Mouse (Mus musculus) small intestine, adult 2 months (tissue): Measurements from ENCODE around the gene Kcnq5. TPM values are rescaled to one million over a fixed set of nuclear protein-coding genes. Genes with fewer than 3 reads are reported as not detected.

Experiments used
- H3K27ac ChIP-seq: fragments of 200-500 bp; 2 replicates; pipeline ENCODE4 v1.5.1; 2012; ENCODE audit warnings: low read depth, low read length, control low read depth, inconsistent platforms; ENCODE audit not compliant: insufficient read depth
- H3K27me3 ChIP-seq: fragments of 200-500 bp; 2 replicates; pipeline ENCODE4 v1.6.1; 2012; ENCODE audit warnings: mild to moderate bottlenecking, moderate library complexity, low read length, inconsistent platforms; ENCODE audit not compliant: control insufficient read depth, insufficient read depth
- H3K36me3 ChIP-seq: fragments of 200-500 bp; 2 replicates; pipeline ENCODE4 v1.6.1; 2012; ENCODE audit warnings: mild to moderate bottlenecking, low read length, control low read depth, inconsistent platforms; ENCODE audit not compliant: control insufficient read depth, insufficient read depth
- H3K4me1 ChIP-seq: fragments of 200-500 bp; 2 replicates; pipeline ENCODE4 v1.6.1; 2012; ENCODE audit warnings: low read length, inconsistent platforms, mixed read lengths; ENCODE audit not compliant: control insufficient read depth, insufficient read depth, insufficient read length
- H3K4me3 ChIP-seq: fragments of 200-500 bp; 2 replicates; pipeline ENCODE4 v1.5.1; 2012; ENCODE audit warnings: low read depth, mild to moderate bottlenecking, control low read depth, inconsistent platforms, low read length, moderate library complexity
- CTCF ChIP-seq: fragments of 200-500 bp; IDR thresholded peaks from 2 replicates; pipeline ENCODE4 v1.5.1; 2012; ENCODE audit warnings: low read depth, mild to moderate bottlenecking, control low read depth, inconsistent platforms, low read length, moderate library complexity, mixed read lengths; ENCODE audit not compliant: insufficient replicate concordance, insufficient read length; ENCODE audit errors: extremely low read depth
- POLR2A ChIP-seq: fragments of 200-500 bp; IDR thresholded peaks from 2 replicates; pipeline ENCODE4 v1.6.1; 2012; ENCODE audit warnings: low read depth, mild to moderate bottlenecking, control low read depth, inconsistent platforms, low read length, moderate library complexity
- WGBS: fragments of 180-500 bp; shearing (Covaris S2); methylation state at CpG from one replicate; pipeline ENCODE4 v1.1.7; 2018; 5-methylcytosine and 5-hydroxymethylcytosine counted together
- polyA plus RNA-seq: library from polyadenylated mRNA; depleted of rRNA; stranded (reverse); fragments of >200 nt; gene quantifications from 2 replicates; pipeline ENCODE4 v1.2.3, GENCODE M21; 2012

Gene Kcnq5
- polyA plus RNA-seq, 1 experiment = 0.22 TPM

GRCm38 (mm10) chr1:21922578-21923292 is 39.0 kb downstream of the Kcnq5 start:
- no peak overlapping the region for H3K27ac ChIP-seq
- no peaks in the 10 kb centered on the region for H3K36me3 ChIP-seq
- H3K4me1 ChIP-seq = no peaks in the 10 kb centered on the region
- no peak overlapping the region for H3K4me3 ChIP-seq
- WGBS = 85% methylated on average over 8 of the region's 8 CpGs
- TF ChIP-seq CTCF (no peak), POLR2A (no peak)
- H3K27me3 ChIP-seq = no peaks in the 10 kb centered on the region

- WGBS = 73% methylated on average over 6 of the region's 6 CpGs
- Histone ChIP-seq H3K27ac (no peak overlapping the region), H3K4me1 (no peaks in the 10 kb centered on the region), H3K4me3 (no peak overlapping the region), H3K27me3 (no peaks in the 10 kb centered on the region), H3K36me3 (no peaks in the 10 kb centered on the region)
- no peak for TF ChIP-seq CTCF
- TF ChIP-seq POLR2A = no peak
These were observed 42.5 kb downstream of the Kcnq5 start for GRCm38 (mm10) chr1:21919276-21919675.

GRCm38 (mm10) chr1:21896067-21896719 is 65.5 kb downstream of the Kcnq5 start:
- no peak for TF ChIP-seq CTCF
- no peak for TF ChIP-seq POLR2A
- Histone ChIP-seq H3K36me3 (no peaks in the 10 kb centered on the region), H3K4me1 (no peaks in the 10 kb centered on the region), H3K27me3 (no peaks in the 10 kb centered on the region), H3K4me3 (no peak overlapping the region), H3K27ac (no peak overlapping the region)
- WGBS = 65% methylated on average over 5 of the region's 5 CpGs

- Histone ChIP-seq H3K27me3 (no peaks in the 10 kb centered on the region), H3K27ac (no peak overlapping the region)
- WGBS = 54% methylated on average over 3 of the region's 3 CpGs
These were observed 78.0 kb downstream of the Kcnq5 start for GRCm38 (mm10) chr1:21883747-21884146.

GRCm38 (mm10) chr1:21870889-21871288 is 90.9 kb downstream of the Kcnq5 start:
- TF ChIP-seq POLR2A = no peak
- no peak for TF ChIP-seq CTCF
- H3K27ac ChIP-seq = no peak overlapping the region
- WGBS = 59% methylated on average over 4 of the region's 4 CpGs
- H3K4me1 ChIP-seq = no peaks in the 10 kb centered on the region
- no peaks in the 10 kb centered on the region for H3K36me3 ChIP-seq
- no peak overlapping the region for H3K4me3 ChIP-seq
- no peaks in the 10 kb centered on the region for H3K27me3 ChIP-seq

More at GRCm38 (mm10) chr1:21883747-21884146, 78.0 kb downstream of the Kcnq5 start:
- TF ChIP-seq POLR2A (no peak), CTCF (no peak)
- Histone ChIP-seq H3K4me1 (no peaks in the 10 kb centered on the region), H3K4me3 (no peak overlapping the region), H3K36me3 (no peaks in the 10 kb centered on the region)

- Histone ChIP-seq H3K27ac (no peak overlapping the region), H3K36me3 (no peaks in the 10 kb centered on the region), H3K4me3 (no peak overlapping the region), H3K4me1 (no peaks in the 10 kb centered on the region), H3K27me3 (no peaks in the 10 kb centered on the region)
- WGBS = 76% methylated on average over 1 of the region's 1 CpGs
- TF ChIP-seq POLR2A (no peak), CTCF (no peak)
These were observed 93.3 kb downstream of the Kcnq5 start for GRCm38 (mm10) chr1:21868484-21868883.

- Histone ChIP-seq H3K36me3 (no peaks in the 10 kb centered on the region), H3K27ac (no peak overlapping the region), H3K4me3 (no peak overlapping the region), H3K27me3 (no peaks in the 10 kb centered on the region), H3K4me1 (no peaks in the 10 kb centered on the region)
- no peak for TF ChIP-seq CTCF
- TF ChIP-seq POLR2A = no peak
- WGBS = 68% methylated on average over 3 of the region's 3 CpGs
These were observed 105.3 kb downstream of the Kcnq5 start for GRCm38 (mm10) chr1:21856399-21856798.

GRCm38 (mm10) chr1:21838534-21838933 is 123.2 kb downstream of the Kcnq5 start:
- Histone ChIP-seq H3K36me3 (no peaks in the 10 kb centered on the region), H3K4me1 (no peaks in the 10 kb centered on the region), H3K27ac (no peak overlapping the region), H3K27me3 (no peaks in the 10 kb centered on the region), H3K4me3 (no peak overlapping the region)
- 42% methylated on average over 3 of the region's 3 CpGs for WGBS
- no peak for TF ChIP-seq CTCF
